Mouse (Mus musculus): Measurements from ENCODE around the gene Dcaf12. TPM values are rescaled to one million over a fixed set of nuclear protein-coding genes. Genes with fewer than 3 reads are reported as not detected.

The Dcaf12 gene
- polyA plus RNA-seq, 1 experiment = 40.3 TPM

DNA sequence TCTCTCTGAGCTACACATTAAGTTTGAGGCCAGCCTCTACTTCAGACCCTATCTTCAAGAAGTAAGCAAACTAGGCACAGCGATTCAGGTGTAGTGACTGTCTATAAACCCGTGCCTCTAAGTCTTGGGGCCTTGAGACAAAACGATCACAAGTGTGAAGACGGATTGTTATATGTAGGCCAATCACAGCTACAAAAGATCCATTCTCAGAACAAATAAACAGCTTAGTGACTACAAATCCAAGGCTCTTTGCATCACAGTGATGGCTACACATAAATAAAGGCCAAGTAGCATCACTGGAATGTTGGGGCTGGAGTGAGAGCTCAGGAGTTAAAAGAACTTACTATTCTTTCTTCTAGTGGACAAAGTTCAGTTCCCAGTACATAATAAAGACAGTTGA, 55.7 kb downstream of the Dcaf12 start:
- no peak overlapping the region for H3K4me3 ChIP-seq (ENCODE audit: insufficient read depth, low read length)

DNA sequence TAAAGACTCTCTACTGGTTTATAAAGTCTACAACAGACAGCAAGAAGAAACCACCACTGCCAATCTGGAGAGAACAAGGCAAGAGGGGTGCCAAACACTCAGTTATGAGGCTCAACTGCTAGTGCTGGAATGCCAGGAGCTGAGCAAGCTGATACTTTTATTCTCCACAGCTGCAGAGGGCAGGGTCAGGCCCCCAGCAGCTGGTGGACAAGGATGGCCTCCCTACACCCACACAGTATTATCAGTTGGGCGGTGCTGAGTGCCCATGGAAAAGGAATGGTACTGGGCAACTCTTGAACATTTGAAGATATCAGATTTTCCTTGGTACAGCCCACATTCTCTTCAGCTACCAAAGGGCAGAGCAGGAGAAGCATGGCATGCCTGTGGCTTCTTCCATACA, 56.9 kb downstream of the Dcaf12 start:
- TF ChIP-seq CTCF (IDR thresholded peaks at IDR 0.05; ENCODE audit: borderline replicate concordance, insufficient read depth, low read length) (no peak), POLR2A (IDR thresholded peaks at IDR 0.05; ENCODE audit: low read depth, low read length) (no peak)
- Histone ChIP-seq H3K27ac (ENCODE audit: insufficient read depth, low read length) (no peak overlapping the region), H3K4me3 (ENCODE audit: insufficient read depth, low read length) (no peak overlapping the region)

More for the DNA sequence above, 55.7 kb downstream of the Dcaf12 start:
- TF ChIP-seq POLR2A (IDR thresholded peaks at IDR 0.05; ENCODE audit: low read depth, low read length) (no peak), CTCF (IDR thresholded peaks at IDR 0.05; ENCODE audit: borderline replicate concordance, insufficient read depth, low read length) (no peak)
- Histone ChIP-seq H3K27ac (ENCODE audit: insufficient read depth, low read length) (no peak overlapping the region), H3K4me1 (ENCODE audit: control insufficient read depth, insufficient read depth, low read length) (no peaks in the 10 kb centered on the region; the same call in 1 of the 2 replicates)

DNA sequence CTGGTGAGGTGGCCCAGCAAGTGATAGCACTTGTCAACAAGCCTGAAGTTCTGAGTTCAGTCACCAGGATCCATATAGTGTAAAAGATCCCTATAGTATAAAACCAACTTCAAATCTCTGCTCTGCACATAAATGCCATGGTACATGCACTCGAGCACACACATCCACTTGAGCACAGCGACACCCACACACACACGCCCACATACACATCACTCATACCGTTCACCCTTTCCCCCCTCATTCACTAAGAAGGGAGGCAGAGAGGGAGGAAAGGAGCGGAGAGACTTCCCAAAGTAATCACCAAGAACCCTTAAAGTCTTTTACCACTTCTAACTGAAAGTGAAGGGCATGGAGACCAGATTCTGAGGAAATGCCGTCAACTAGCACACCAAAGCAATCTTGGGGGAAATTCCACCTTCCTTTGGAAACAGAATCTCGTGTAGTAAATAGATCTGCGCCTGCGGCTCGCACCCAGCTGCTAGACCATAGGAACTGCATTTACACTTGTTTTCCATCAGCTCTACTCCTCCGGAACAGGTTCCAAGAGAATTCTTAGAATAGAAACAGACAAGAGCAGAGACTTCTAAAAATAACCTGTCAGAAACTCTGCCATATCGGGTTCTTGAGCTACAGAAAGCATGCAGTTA, 59.0 kb downstream of the Dcaf12 start:
- Histone ChIP-seq H3K4me3 (ENCODE audit: insufficient read depth, low read length) (no peak overlapping the region), H3K27ac (ENCODE audit: insufficient read depth, low read length) (no peak overlapping the region), H3K4me1 (ENCODE audit: control insufficient read depth, insufficient read depth, low read length) (no peaks in the 10 kb centered on the region; the same call in 1 of the 2 replicates)
- TF ChIP-seq POLR2A (IDR thresholded peaks at IDR 0.05; ENCODE audit: low read depth, low read length) (no peak), CTCF (IDR thresholded peaks at IDR 0.05; ENCODE audit: borderline replicate concordance, insufficient read depth, low read length) (no peak)

More for the DNA sequence above, 56.9 kb downstream of the Dcaf12 start:
- no peaks in the 10 kb centered on the region; the same call in 1 of the 2 replicates for H3K4me1 ChIP-seq (ENCODE audit: control insufficient read depth, insufficient read depth, low read length)

DNA sequence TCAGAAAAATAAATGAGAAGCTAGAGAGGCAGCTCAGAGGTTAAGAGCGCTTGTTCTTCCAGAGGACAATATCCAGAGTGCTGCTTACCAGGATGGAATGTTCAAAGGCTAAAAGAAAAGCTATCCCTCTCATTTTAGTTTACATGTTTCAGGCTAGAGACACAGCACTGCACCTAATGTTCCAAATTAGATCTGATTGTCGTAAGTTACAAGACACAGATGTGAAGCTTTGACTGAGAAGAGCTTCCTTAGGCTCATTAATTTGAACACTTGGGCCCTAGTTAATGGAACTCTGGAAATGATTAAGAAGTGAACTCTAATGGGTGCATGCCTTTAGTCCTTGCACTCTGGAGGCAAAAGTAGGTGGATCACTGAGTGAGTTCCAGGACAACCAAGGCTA, 60.9 kb downstream of the Dcaf12 start:
- TF ChIP-seq CTCF (IDR thresholded peaks at IDR 0.05; ENCODE audit: borderline replicate concordance, insufficient read depth, low read length) (no peak), POLR2A (IDR thresholded peaks at IDR 0.05; ENCODE audit: low read depth, low read length) (no peak)
- H3K4me3 ChIP-seq (ENCODE audit: insufficient read depth, low read length) = no peak overlapping the region
- no peak overlapping the region for H3K27ac ChIP-seq (ENCODE audit: insufficient read depth, low read length)
- no peaks in the 10 kb centered on the region; the same call in 1 of the 2 replicates for H3K4me1 ChIP-seq (ENCODE audit: control insufficient read depth, insufficient read depth, low read length)

DNA sequence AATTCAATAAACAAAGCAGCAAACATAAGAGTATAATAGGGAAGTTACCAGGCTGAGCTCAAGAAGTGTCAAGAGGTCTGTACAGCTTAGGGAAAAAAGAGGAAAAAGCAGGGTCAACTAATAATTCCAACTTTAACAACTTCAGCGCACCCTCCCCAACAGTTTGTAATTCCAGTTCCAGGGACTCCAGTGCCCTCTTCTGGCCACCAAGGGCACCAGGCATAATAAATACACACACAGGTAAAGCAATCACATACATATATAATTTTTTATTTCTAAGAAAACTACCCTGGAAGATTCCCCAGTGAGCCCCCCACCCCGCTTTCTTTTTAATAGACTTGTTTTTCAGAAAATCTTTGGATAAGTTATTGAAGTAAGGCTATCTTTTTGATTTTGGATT, 69.3 kb downstream of the Dcaf12 start:
- Histone ChIP-seq H3K4me3 (ENCODE audit: insufficient read depth, low read length) (no peak overlapping the region), H3K4me1 (ENCODE audit: control insufficient read depth, insufficient read depth, low read length) (no peaks in the 10 kb centered on the region), H3K27ac (ENCODE audit: insufficient read depth, low read length) (no peak overlapping the region)
- TF ChIP-seq CTCF (IDR thresholded peaks at IDR 0.05; ENCODE audit: borderline replicate concordance, insufficient read depth, low read length) (no peak), POLR2A (IDR thresholded peaks at IDR 0.05; ENCODE audit: low read depth, low read length) (no peak)

Other genes with a start within 250 kb of the Dcaf12 start
- gene Aqp3, start 216.7 kb downstream of the Dcaf12 start, polyA plus RNA-seq (2011; ENCODE audit: insufficient read length, low read depth, missing spikeins) = 0.55 TPM in 1 of 2 replicates, not detected in the other
- 24.4 and 25.1 TPM in 2 replicates for gene Nol6, start 190.4 kb downstream of the Dcaf12 start, polyA plus RNA-seq (2011; ENCODE audit: insufficient read length, low read depth, missing spikeins)
- gene Ube2r2, start 179.1 kb downstream of the Dcaf12 start, polyA plus RNA-seq (2011; ENCODE audit: insufficient read length, low read depth, missing spikeins) = 196 and 222 TPM in 2 replicates
- gene Ubap2, start 39.7 kb downstream of the Dcaf12 start, polyA plus RNA-seq (2011; ENCODE audit: insufficient read length, low read depth, missing spikeins) = 69.0 and 78.8 TPM in 2 replicates
- 60.1 and 70.5 TPM in 2 replicates for gene Ubap1, start 34.1 kb upstream of the Dcaf12 start, polyA plus RNA-seq (2011; ENCODE audit: insufficient read length, low read depth, missing spikeins)
- gene Kif24, start 150.0 kb upstream of the Dcaf12 start, polyA plus RNA-seq (2011; ENCODE audit: insufficient read length, low read depth, missing spikeins) = 3.6 and 5.8 TPM in 2 replicates
- 28.6 and 40.4 TPM in 2 replicates for gene Nudt2, start 150.3 kb upstream of the Dcaf12 start, polyA plus RNA-seq (2011; ENCODE audit: insufficient read length, low read depth, missing spikeins)
- gene AI464131, start 188.2 kb upstream of the Dcaf12 start, polyA plus RNA-seq (2011; ENCODE audit: insufficient read length, low read depth, missing spikeins) = 5.5 and 6.0 TPM in 2 replicates
- gene 1110017D15Rik, start 202.4 kb upstream of the Dcaf12 start, polyA plus RNA-seq (2011; ENCODE audit: insufficient read length, low read depth, missing spikeins) = not detected in 2 replicates